Mouse (Mus musculus): ENCODE measurements around the gene Vezt. TPM values are rescaled to one million over a fixed set of nuclear protein-coding genes. Genes with fewer than 3 reads are reported as not detected.

Vezt gene
- total and polyA plus RNA-seq, 3 experiments: 9.5 to 13.5 TPM; not detected in 1

- TF ChIP-seq TCF12 (IDR thresholded peaks at IDR 0.05; ENCODE audit: low read depth, low read length) (no peak), MYC (IDR thresholded peaks at IDR 0.05; ENCODE audit: low read depth, low read length) (no peak), ELF1 (IDR thresholded peaks at IDR 0.05; ENCODE audit: low read depth, low read length) (no peak)
Observed at GRCm38 (mm10) chr10:94045301-94045700, 9.7 kb upstream of the Vezt start (continued).

- Histone ChIP-seq H3K36me3 (ENCODE audit: control insufficient read depth in 1 of 2, insufficient read depth in 2 of 2, low read length in 2 of 2) (peaks cover 0 to 15% of the 10 kb centered on the region in 2 experiments; a peak in 2 of 4 replicates), H3K27ac (ENCODE audit: control insufficient read depth, low read depth, low read length) (no peak overlapping the region), H3K9me3 (replicated peaks; ENCODE audit: insufficient read depth, low read length) (no peaks in the 10 kb centered on the region), H3K9ac (ENCODE audit: control insufficient read depth, low read depth, low read length, poor library complexity, severe bottlenecking) (no peak overlapping the region), H3K4me1 (ENCODE audit: control insufficient read depth in 1 of 2, insufficient read depth in 2 of 2, low read length in 2 of 2) (peaks cover 6 to 22% of the 10 kb centered on the region in 2 experiments), H3K27me3 (ENCODE audit: control insufficient read depth in 1 of 2, insufficient read depth in 2 of 2, low read length in 2 of 2) (no peaks in the 10 kb centered on the region), H3K79me2 (ENCODE audit: control insufficient read depth, insufficient read depth, low read length, poor library complexity) (no peaks in the 10 kb centered on the region), H3K4me3 (ENCODE audit: control insufficient read depth in 1 of 2, insufficient read depth in 1 of 2, low read depth in 2 of 2, low read length in 2 of 2) (no peak overlapping the region)
- no peak for DNase-seq (ENCODE audit: low read depth, low spot score)
- TF ChIP-seq MAFK (IDR thresholded peaks at IDR 0.05; ENCODE audit: borderline replicate concordance, low read depth, low read length) (no peak), KAT2A (conservative IDR thresholded peaks at IDR 0.05; ENCODE audit: low read depth, low read length) (no peak), SIN3A (IDR thresholded peaks at IDR 0.05; ENCODE audit: low read length) (no peak), UBTF (IDR thresholded peaks at IDR 0.05; ENCODE audit: borderline replicate concordance, insufficient read depth, low read depth, low read length) (no peak), NELFE (IDR thresholded peaks at IDR 0.05; ENCODE audit: low read depth, low read length) (no peak), SMC3 (IDR thresholded peaks at IDR 0.05; ENCODE audit: low read depth, low read length) (no peak), EP300 (IDR thresholded peaks at IDR 0.05; ENCODE audit: low read depth in 1 of 2, low read length in 2 of 2) (no peak), CHD1 (IDR thresholded peaks at IDR 0.05; ENCODE audit: low read depth, low read length) (no peak), NRF1 (IDR thresholded peaks at IDR 0.05; ENCODE audit: insufficient read depth, low read depth, low read length, poor library complexity, severe bottlenecking) (no peak), HCFC1 (IDR thresholded peaks at IDR 0.05; ENCODE audit: low read depth, low read length) (no peak), JUND (IDR thresholded peaks at IDR 0.05; ENCODE audit: low read depth, low read length) (no peak), MYB (IDR thresholded peaks at IDR 0.05; ENCODE audit: low read depth, low read length) (no peak), TCF12 (IDR thresholded peaks at IDR 0.05; ENCODE audit: low read depth, low read length) (no peak), E2F4 (IDR thresholded peaks at IDR 0.05; ENCODE audit: borderline replicate concordance, low read depth, low read length) (no peak), MEF2A (IDR thresholded peaks at IDR 0.05; ENCODE audit: extremely low read depth, insufficient replicate concordance, low read depth, low read length, poor library complexity, severe bottlenecking) (no peak)
Observed at GRCm38 (mm10) chr10:94043908-94044307, 8.3 kb upstream of the Vezt start.
